Mouse (Mus musculus) thymus, adult 2 months (tissue): ENCODE results near the gene Ptpdc1. TPM values are rescaled to one million over a fixed set of nuclear protein-coding genes. Genes with fewer than 3 reads are reported as not detected.

Source experiments
- DNase-seq: peaks from one replicate; pipeline ENCODE4 v3.0.0; 2021
- H3K27ac ChIP-seq: fragments of 200-500 bp; 2 replicates; pipeline ENCODE4 v1.5.1; 2012; ENCODE audit warnings: low read length, control low read depth; ENCODE audit not compliant: control insufficient read depth, insufficient read depth
- H3K27me3 ChIP-seq: fragments of 200-500 bp; 2 replicates; pipeline ENCODE4 v1.6.1; 2012; ENCODE audit warnings: mild to moderate bottlenecking, low read length, moderate library complexity, mixed read lengths; ENCODE audit not compliant: control insufficient read depth, insufficient read depth
- H3K36me3 ChIP-seq: fragments of 200-500 bp; 2 replicates; pipeline ENCODE4 v1.6.1; 2012; ENCODE audit warnings: mild to moderate bottlenecking, low read length, moderate library complexity; ENCODE audit not compliant: control insufficient read depth, insufficient read depth
- H3K4me1 ChIP-seq: fragments of 200-500 bp; replicated peaks from 2 replicates; pipeline ENCODE4 v1.6.1; 2012; ENCODE audit warnings: low read length; ENCODE audit not compliant: control insufficient read depth, insufficient read depth
- H3K4me3 ChIP-seq: fragments of 200-500 bp; 2 replicates; pipeline ENCODE4 v1.5.1; 2012; ENCODE audit warnings: mild to moderate bottlenecking, low read length, control low read depth, moderate library complexity; ENCODE audit not compliant: control insufficient read depth, insufficient read depth
- CTCF ChIP-seq: fragments of 200-500 bp; IDR thresholded peaks from 2 replicates; pipeline ENCODE4 v1.5.1; 2012; ENCODE audit warnings: mild to moderate bottlenecking, control low read depth, low read length, moderate library complexity, borderline replicate concordance; ENCODE audit not compliant: control insufficient read depth, poor library complexity, insufficient read depth; ENCODE audit errors: extremely low read depth
- POLR2A ChIP-seq: fragments of 200-500 bp; IDR thresholded peaks from 2 replicates; pipeline ENCODE4 v1.6.1; 2012; ENCODE audit warnings: mild to moderate bottlenecking, low read length, control low read depth, moderate library complexity; ENCODE audit not compliant: control insufficient read depth, poor library complexity, insufficient read depth; ENCODE audit errors: extremely low read depth
- WGBS: fragments of 180-500 bp; shearing (Covaris S2); methylation state at CpG from one replicate; pipeline ENCODE4 v1.1.7; 2018; 5-methylcytosine and 5-hydroxymethylcytosine counted together
- polyA plus RNA-seq: library from polyadenylated mRNA; depleted of rRNA; stranded (reverse); fragments of >200 nt; gene quantifications from 2 replicates; pipeline ENCODE4 v1.2.3, GENCODE M21; 2012

The Ptpdc1 gene
- polyA plus RNA-seq, 1 experiment: 1.1 TPM

DNA sequence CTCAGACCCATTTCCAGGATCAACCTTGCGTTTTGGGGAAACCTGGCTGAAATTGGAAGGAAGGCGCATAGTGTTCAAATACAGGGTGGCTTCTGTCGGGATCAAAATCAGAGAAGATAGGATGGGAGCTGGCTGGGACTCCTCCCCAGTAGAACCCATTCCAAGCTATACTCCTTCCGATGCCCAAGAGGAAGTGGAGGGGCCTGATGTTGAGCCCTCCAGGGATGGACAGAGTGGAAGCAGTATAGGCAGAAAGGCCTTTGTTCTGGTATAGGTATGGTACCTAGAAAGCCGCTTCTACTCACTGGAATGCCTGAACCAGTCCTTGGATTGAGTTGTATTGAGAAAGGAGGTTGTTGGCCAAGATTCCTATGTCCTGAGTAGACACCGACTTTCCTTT lies 35.3 kb upstream of the Ptpdc1 start:
- DNase-seq: no peak
- Histone ChIP-seq H3K4me3 (no peak overlapping the region), H3K27me3 (peaks cover 59% of the 10 kb centered on the region), H3K4me1 (no peaks in the 10 kb centered on the region; the same call in 1 of the 2 replicates), H3K36me3 (no peaks in the 10 kb centered on the region), H3K27ac (no peak overlapping the region)
- TF ChIP-seq POLR2A (no peak), CTCF (no peak)
- 24% methylated on average over 6 of the region's 6 CpGs for WGBS

DNA sequence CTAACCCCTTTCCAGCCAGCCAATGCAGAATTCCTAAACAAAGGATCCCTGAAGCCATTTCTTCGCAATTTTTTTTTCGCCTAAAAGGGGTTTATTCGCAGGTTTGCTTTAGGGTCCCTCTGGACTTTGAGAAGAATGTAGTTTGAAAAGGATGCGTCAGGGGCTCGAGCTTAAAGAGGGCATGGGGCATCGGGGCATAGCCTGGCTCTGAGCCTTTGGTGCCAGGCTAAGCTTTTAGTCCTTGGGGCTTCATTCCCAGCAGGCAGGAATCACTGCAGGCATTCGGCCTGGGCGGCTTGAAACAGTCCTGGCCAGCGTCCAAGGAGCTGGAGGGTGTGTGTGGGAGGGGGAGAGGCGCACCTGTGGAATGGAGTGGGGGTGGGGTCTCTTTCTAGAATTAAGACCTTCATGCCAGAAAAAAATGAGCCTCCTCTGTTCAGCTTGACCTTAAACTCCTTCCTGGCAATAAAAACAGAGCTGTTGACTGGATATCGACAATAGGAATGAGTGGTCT lies 34.8 kb upstream of the Ptpdc1 start:
- 8% methylated on average over 11 of the region's 11 CpGs for WGBS
- Histone ChIP-seq H3K27me3 (peaks cover 58% of the 10 kb centered on the region), H3K36me3 (no peaks in the 10 kb centered on the region), H3K27ac (no peak overlapping the region), H3K4me3 (no peak overlapping the region), H3K4me1 (no peaks in the 10 kb centered on the region; the same call in 1 of the 2 replicates)
- no peak for DNase-seq
- TF ChIP-seq CTCF: no peak
- no peak for TF ChIP-seq POLR2A

DNA sequence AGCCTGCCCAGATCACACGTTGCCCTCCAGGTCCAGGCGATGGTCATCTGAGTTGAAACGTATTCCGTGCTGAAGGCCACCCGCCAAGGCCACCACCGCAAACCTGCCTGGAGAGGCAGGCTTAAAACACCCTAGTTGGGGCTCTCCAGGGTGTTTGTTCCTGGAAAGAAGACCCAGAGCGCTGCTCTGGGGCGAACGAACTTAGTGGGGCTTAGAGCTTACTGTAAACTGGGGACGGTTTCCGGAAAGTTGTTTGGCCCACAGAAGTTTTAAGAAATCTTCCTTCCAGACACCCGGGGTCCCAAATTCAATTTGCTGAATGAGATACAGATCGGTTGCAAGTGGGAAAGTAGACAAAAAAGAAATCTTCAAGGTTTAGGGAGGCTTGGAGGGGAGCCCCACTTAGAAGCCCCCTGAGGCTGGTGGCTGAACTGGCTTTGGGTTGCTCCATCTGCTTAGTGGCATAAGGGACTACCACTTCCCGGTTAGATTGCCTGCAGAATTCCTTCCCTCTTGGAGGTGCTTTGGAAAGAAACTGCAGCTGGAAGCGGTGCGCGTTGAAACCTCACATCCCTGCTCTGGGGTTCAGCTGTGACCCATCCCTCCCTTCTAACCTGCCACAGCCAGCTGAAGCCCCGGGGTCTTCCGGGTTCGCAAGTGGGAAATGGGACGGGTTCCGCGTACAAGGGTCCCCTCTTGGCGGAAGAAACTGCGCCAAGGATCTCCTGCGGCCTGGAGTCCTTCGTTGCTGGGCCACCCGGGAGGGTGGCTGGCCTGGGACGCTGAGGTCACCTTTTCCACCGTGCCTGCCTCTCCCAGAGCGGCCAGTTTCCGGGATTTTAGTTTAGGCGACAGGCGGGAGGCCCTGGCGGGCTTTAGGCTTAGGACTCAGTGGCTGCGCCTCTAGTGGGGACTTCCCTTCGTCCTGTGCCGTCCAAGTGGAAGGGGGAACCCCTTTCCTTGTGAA lies 34.1 kb upstream of the Ptpdc1 start:
- DNase-seq: no peak
- H3K36me3 ChIP-seq: no peaks in the 10 kb centered on the region
- H3K27ac ChIP-seq: no peak overlapping the region
- 7% methylated on average over 38 of the region's 38 CpGs for WGBS
- H3K27me3 ChIP-seq: peaks cover 51% of the 10 kb centered on the region
- no peaks in the 10 kb centered on the region; the same call in 1 of the 2 replicates for H3K4me1 ChIP-seq
- TF ChIP-seq POLR2A (no peak), CTCF (no peak)
- H3K4me3 ChIP-seq: peak overlapping the region; percentile 3; the same call in 1 of the 2 replicates

DNA sequence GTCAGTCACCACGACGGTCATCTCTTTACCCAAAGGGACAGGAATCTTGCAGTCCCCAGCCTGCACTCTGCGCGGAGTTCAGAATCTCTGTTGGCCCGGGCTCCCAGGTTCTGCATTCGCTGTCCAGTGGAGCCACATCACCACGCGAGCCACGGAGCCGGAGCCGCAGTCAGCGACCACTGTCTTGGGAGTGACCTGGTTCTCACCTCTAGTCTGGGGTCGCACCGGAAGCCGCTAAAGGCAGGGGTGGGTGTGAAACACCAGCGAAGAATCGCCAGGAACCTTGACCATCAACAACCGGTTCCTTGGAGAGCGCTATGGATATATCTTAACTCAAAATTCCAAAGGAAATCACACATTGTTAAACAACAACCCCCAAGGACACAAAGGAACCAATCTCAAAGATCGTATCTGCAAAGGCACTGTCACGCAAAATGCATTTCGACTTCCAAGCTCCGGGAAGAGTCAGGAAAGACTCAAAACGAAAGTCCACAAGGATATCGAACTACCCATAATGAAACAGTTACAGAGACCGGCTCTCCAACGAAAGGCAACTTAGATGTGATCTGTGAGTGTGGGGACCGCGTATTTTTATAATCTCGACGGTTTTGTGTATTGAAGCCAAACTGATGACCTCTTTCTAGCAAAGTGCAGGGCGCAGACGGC lies 33.3 kb upstream of the Ptpdc1 start:
- DNase-seq: no peak
- no peak for TF ChIP-seq POLR2A
- no peak for TF ChIP-seq CTCF
- Histone ChIP-seq H3K27me3 (peaks cover 46% of the 10 kb centered on the region), H3K27ac (no peak overlapping the region), H3K4me3 (no peak overlapping the region), H3K4me1 (no peaks in the 10 kb centered on the region; the same call in 1 of the 2 replicates), H3K36me3 (no peaks in the 10 kb centered on the region)
- 7% methylated on average over 33 of the region's 33 CpGs for WGBS

DNA sequence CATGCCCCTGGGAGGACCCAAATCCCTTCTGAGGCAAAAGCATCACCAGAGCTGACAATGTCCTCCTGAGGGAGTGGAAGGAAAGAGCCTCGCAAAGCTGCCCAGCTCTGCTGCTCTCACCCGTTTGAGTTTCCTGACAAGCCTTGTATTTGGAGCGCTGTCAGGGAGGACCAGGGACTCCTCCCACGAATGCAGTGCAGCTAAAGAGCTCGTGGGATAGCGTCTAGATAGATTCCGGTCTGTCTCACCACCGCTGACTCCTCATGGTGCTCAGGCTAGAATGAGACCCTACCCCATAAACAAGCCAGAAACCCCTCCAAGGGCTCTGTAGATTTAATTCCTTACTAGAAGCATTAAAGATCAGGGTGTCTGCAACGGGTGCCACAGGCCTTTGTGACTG lies 32.3 kb upstream of the Ptpdc1 start:
- Histone ChIP-seq H3K36me3 (no peaks in the 10 kb centered on the region), H3K4me1 (no peaks in the 10 kb centered on the region; the same call in 1 of the 2 replicates), H3K27me3 (peaks cover 41% of the 10 kb centered on the region), H3K27ac (no peak overlapping the region), H3K4me3 (no peak overlapping the region)
- DNase-seq: no peak
- WGBS: 12% methylated on average over 9 of the region's 9 CpGs
- TF ChIP-seq CTCF (no peak), POLR2A (no peak)

DNA sequence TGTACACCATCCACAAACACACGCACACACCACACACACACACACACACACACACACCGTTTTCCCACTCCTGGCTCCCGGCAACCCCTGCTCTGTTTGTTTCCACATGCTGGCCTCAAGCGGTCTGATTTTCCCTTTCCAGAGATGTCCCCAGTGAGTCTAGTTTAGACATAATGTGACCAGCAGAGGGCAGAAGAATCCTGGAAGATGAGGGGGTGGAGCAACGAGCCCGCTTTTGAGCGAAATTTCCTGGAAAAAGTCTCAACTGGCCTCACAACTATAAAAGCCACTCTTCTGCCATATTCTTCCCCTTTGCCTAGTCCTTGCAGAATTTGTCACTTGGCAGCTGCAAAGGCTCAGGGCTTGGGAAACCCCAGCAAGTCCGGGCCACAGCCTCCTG lies 30.2 kb upstream of the Ptpdc1 start:
- no peaks in the 10 kb centered on the region; the same call in 1 of the 2 replicates for H3K4me1 ChIP-seq
- no peak overlapping the region for H3K4me3 ChIP-seq
- H3K27me3 ChIP-seq: peaks cover 26% of the 10 kb centered on the region
- no peak for TF ChIP-seq POLR2A
- TF ChIP-seq CTCF: 0 out of 2 replicates have a peak, but pooled peaks have one; percentile 34
- H3K36me3 ChIP-seq: no peaks in the 10 kb centered on the region
- peak; percentile 47 for DNase-seq
- 4% methylated on average over 8 of the region's 8 CpGs for WGBS
- no peak overlapping the region for H3K27ac ChIP-seq
